Mouse (Mus musculus): Measurements from ENCODE around the gene Ubr1. TPM values are rescaled to one million over a fixed set of nuclear protein-coding genes. Genes with fewer than 3 reads are reported as not detected.

The Ubr1 gene
- polyA plus RNA-seq, 1 experiment from 2014 or later: 5.4 TPM

Other genes starting within 250 kb of the Ubr1 start
- 3.0 to 6.3 TPM (median 6.0 TPM) in 3 replicates for gene Cdan1, start 120.6 kb downstream of the Ubr1 start, polyA plus RNA-seq (2018)
- 2.8 to 3.3 TPM (median 3.0 TPM) in 3 replicates for gene Ttbk2, start 120.1 kb downstream of the Ubr1 start, polyA plus RNA-seq (2018)
- 9.6 to 11.4 TPM (median 10.7 TPM) in 3 replicates for gene Tmem62, start 6.3 kb upstream of the Ubr1 start, polyA plus RNA-seq (2018)
- gene Ccndbp1, start 37.7 kb upstream of the Ubr1 start, polyA plus RNA-seq (2018): 34.5 to 42.7 TPM (median 39.1 TPM) in 3 replicates
- gene Epb42, start 66.4 kb upstream of the Ubr1 start, polyA plus RNA-seq (2018): not detected in 3 replicates
- gene Tgm5, start 115.1 kb upstream of the Ubr1 start, polyA plus RNA-seq (2018): not detected in 3 replicates
- not detected in 3 replicates for gene Tgm7, start 139.1 kb upstream of the Ubr1 start, polyA plus RNA-seq (2018)
- 7.0 to 7.9 TPM (median 7.1 TPM) in 3 replicates for gene Adal, start 169.7 kb upstream of the Ubr1 start, polyA plus RNA-seq (2018)
- gene Lcmt2, start 169.9 kb upstream of the Ubr1 start, polyA plus RNA-seq (2018): 4.3 to 10.6 TPM (median 10.2 TPM) in 3 replicates
- gene Tubgcp4, start 199.9 kb upstream of the Ubr1 start, polyA plus RNA-seq (2018): 26.7 to 37.4 TPM (median 35.5 TPM) in 3 replicates
- gene Zscan29, start 200.4 kb upstream of the Ubr1 start, polyA plus RNA-seq (2018): 16.2 to 24.6 TPM (median 22.3 TPM) in 3 replicates

Measured in macrophage (primary cell).